Mouse (Mus musculus): ENCODE measurements around the gene Kansl3.

Kansl3 gene

GRCm38 (mm10) chr1:36321164-36321563, 47.8 kb downstream of the Kansl3 start:
- no peak for DNase-seq

- no peak for DNase-seq
Measured at GRCm38 (mm10) chr1:36315776-36316100, 53.2 kb downstream of the Kansl3 start.

- no peak for DNase-seq
Measured at GRCm38 (mm10) chr1:36314959-36315775, 53.8 kb downstream of the Kansl3 start.

GRCm38 (mm10) chr1:36309498-36309901, 59.5 kb downstream of the Kansl3 start:
- no peak for DNase-seq

- no peak for DNase-seq
Measured at GRCm38 (mm10) chr1:36308966-36309475, 60.0 kb downstream of the Kansl3 start.

GRCm38 (mm10) chr1:36308451-36308901, 60.5 kb downstream of the Kansl3 start:
- peak; percentile 21 for DNase-seq

- peak; percentile 80 for DNase-seq
Measured at GRCm38 (mm10) chr1:36307495-36308280, 61.3 kb downstream of the Kansl3 start, which contains the start of gene Arid5a. Arid5a (plus strand) TSS chr1:36307733.

- no peak for DNase-seq
Measured at GRCm38 (mm10) chr1:36307121-36307494, 61.9 kb downstream of the Kansl3 start.

- no peak for DNase-seq
Measured at GRCm38 (mm10) chr1:36306120-36306519, 62.9 kb downstream of the Kansl3 start.

GRCm38 (mm10) chr1:36304764-36305163, 64.2 kb downstream of the Kansl3 start:
- DNase-seq, result peak; percentile 14

- peak; percentile 62 for DNase-seq
Measured at GRCm38 (mm10) chr1:36303381-36304320, 65.3 kb downstream of the Kansl3 start.

- no peak for DNase-seq
Measured at GRCm38 (mm10) chr1:36302957-36303356, 66.0 kb downstream of the Kansl3 start.

- no peak for DNase-seq
Measured at GRCm38 (mm10) chr1:36302273-36302672, 66.7 kb downstream of the Kansl3 start.

GRCm38 (mm10) chr1:36300486-36300885, 68.5 kb downstream of the Kansl3 start:
- DNase-seq, result no peak

- DNase-seq, result no peak
Measured at GRCm38 (mm10) chr1:36299676-36300075, 69.3 kb downstream of the Kansl3 start.

GRCm38 (mm10) chr1:36299126-36299525, 69.9 kb downstream of the Kansl3 start:
- DNase-seq, result no peak

- no peak for DNase-seq
Measured at GRCm38 (mm10) chr1:36298107-36298506, 70.9 kb downstream of the Kansl3 start.

- no peak for DNase-seq
Measured at GRCm38 (mm10) chr1:36296466-36297149, 72.4 kb downstream of the Kansl3 start.

- DNase-seq, result no peak
Measured at GRCm38 (mm10) chr1:36294402-36294801, 74.6 kb downstream of the Kansl3 start.

GRCm38 (mm10) chr1:36293470-36293869, 75.5 kb downstream of the Kansl3 start:
- DNase-seq, result no peak

Measured in kidney, adult 11 months (tissue).